Mouse (Mus musculus) midbrain, embryonic 12.5 days (tissue): ENCODE measurements around the gene Ap2b1. TPM values are rescaled to one million over a fixed set of nuclear protein-coding genes. Genes with fewer than 3 reads are reported as not detected.

ENCODE experiments used
- ATAC-seq: fragments of 200-750 bp; cut with Nextera tagmentation; 2 replicates; pipeline ENCODE4 v1.8.0; 2017; ENCODE audit warnings: low read depth, moderate TSS enrichment, moderate library complexity; ENCODE audit not compliant: low FRiP score
- H3K27ac ChIP-seq: fragments of 300-500 bp; sonication (generic); replicated peaks from 2 replicates; pipeline ENCODE4 v1.5.1; 2016; ENCODE audit warnings: mild to moderate bottlenecking
- H3K27me3 ChIP-seq: fragments of 300-500 bp; sonication (generic); 2 replicates; pipeline ENCODE4 v1.6.1; 2016; ENCODE audit warnings: mild to moderate bottlenecking
- H3K36me3 ChIP-seq: fragments of 300-500 bp; sonication (generic); 2 replicates; pipeline ENCODE4 v1.6.1; 2016
- H3K4me1 ChIP-seq: fragments of 300-500 bp; sonication (generic); 2 replicates; pipeline ENCODE4 v1.6.1; 2016
- H3K4me2 ChIP-seq: fragments of 300-500 bp; sonication (generic); replicated peaks from 2 replicates; pipeline ENCODE4 v1.6.1; 2016; ENCODE audit warnings: mild to moderate bottlenecking, moderate library complexity
- H3K4me3 ChIP-seq: fragments of 300-500 bp; sonication (generic); 2 replicates; pipeline ENCODE4 v1.5.1; 2016; ENCODE audit warnings: mild to moderate bottlenecking
- H3K9ac ChIP-seq: fragments of 300-500 bp; sonication (generic); replicated peaks from 2 replicates; pipeline ENCODE4 v1.6.1; 2016; ENCODE audit warnings: mild to moderate bottlenecking, moderate library complexity
- H3K9me3 ChIP-seq: fragments of 300-500 bp; sonication (generic); 2 replicates; pipeline ENCODE4 v1.6.1; 2016; ENCODE audit warnings: mild to moderate bottlenecking
- WGBS: fragments of 180-500 bp; shearing (Covaris S2); methylation state at CpG from one replicate; pipeline ENCODE4 v1.1.7; 2016; 5-methylcytosine and 5-hydroxymethylcytosine counted together
- polyA plus RNA-seq: library from polyadenylated mRNA; unstranded; fragments of >200 nt; fragmentation: Nextera tagmentation; extraction: Ambion mirVana; gene quantifications from 2 replicates; pipeline ENCODE4 v1.2.1, GENCODE M21; 2016

Ap2b1 gene
- polyA plus RNA-seq, 1 experiment from 2014 or later, result 107 TPM

DNA sequence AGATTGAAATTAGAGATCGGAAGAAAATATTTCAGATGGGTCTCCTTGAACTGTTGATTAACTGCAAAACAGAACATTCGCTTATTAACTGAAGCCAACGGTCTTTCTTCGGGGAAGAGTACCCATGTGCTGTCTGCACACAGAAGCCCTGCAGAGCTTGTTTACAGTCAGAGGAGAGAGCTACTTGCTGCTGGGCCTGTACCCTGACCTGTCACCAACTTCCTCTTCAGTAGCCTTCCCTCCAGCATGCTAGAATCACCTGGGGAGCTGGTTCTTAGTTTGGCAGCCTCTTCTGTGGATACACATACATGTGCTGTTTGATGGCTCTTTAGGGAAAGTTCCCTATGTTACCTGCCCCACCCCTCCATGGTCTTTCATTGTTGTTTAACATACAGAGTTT, 13.2 kb upstream of the Ap2b1 start:
- no peak for ATAC-seq
- Histone ChIP-seq H3K27ac (no peak overlapping the region), H3K9ac (no peak overlapping the region), H3K4me1 (no peaks in the 10 kb centered on the region), H3K9me3 (no peaks in the 10 kb centered on the region), H3K4me3 (no peak overlapping the region), H3K27me3 (no peaks in the 10 kb centered on the region), H3K36me3 (no peaks in the 10 kb centered on the region), H3K4me2 (no peak overlapping the region)
- WGBS, result 92% methylated on average over 4 of the region's 4 CpGs

DNA sequence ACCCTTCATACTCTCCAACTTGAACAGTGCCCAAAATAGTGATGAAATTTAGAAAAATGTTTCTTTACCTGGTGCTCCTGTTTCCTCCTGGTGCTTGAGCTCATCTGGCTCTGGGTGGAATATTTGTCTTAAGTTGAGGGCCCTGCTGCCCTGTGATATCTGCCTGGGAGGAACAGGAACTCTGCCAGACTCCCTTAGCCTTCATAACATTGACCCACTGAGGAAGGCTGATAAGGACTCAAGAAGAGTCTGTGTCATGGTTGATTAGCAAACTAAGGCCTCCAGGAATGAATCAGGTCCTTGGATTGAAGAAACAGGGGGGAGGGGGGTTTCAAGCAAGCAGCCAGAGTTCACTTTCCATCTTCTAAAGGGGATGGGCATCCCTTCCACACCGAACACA, 12.3 kb upstream of the Ap2b1 start, which contains the start of gene Slfn14:
TSS of gene Slfn14 (minus strand) at position 161 of the 400 bp plus-strand sequence.
- peaks cover 5% of the 10 kb centered on the region; the same call in 1 of the 2 replicates for H3K4me1 ChIP-seq
- no peak within 1 kb of the TSS for H3K9ac ChIP-seq
- H3K27me3 ChIP-seq, result no peaks in the 10 kb centered on the region
- H3K4me3 ChIP-seq, result no peak within 1 kb of the TSS
- no peak within 1 kb of the TSS for H3K4me2 ChIP-seq
- no peaks in the 10 kb centered on the region for H3K9me3 ChIP-seq
- no peak within 1 kb of the TSS for H3K27ac ChIP-seq
- no peak for ATAC-seq
- no peaks in the 10 kb centered on the region for H3K36me3 ChIP-seq
- 93% methylated on average over 1 of the region's 1 CpGs for WGBS

DNA sequence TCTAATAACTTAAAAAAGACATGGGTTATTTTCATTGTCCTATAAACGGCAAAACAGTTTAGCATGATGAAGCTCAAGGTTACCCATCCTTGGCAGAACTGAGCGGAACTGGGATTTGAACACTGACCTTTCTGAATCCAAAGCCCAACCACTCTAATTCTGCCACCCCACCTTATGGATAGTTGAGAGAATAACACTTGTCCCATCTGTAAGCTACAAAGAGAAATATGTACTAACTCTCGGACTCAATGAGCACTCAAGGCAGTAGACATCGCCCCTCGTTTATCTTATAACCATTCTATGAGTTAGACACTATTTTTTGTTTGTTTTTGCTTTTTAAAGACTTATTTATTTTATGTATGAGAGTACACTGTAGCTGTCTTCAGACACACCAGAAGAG, 9.8 kb upstream of the Ap2b1 start:
- Histone ChIP-seq H3K9me3 (no peaks in the 10 kb centered on the region), H3K27me3 (no peaks in the 10 kb centered on the region), H3K4me3 (no peak overlapping the region), H3K4me1 (peaks cover 18% of the 10 kb centered on the region), H3K36me3 (no peaks in the 10 kb centered on the region), H3K27ac (no peak overlapping the region), H3K9ac (no peak overlapping the region), H3K4me2 (no peak overlapping the region)
- no peak for ATAC-seq
- 92% methylated on average over 5 of the region's 5 CpGs for WGBS

DNA sequence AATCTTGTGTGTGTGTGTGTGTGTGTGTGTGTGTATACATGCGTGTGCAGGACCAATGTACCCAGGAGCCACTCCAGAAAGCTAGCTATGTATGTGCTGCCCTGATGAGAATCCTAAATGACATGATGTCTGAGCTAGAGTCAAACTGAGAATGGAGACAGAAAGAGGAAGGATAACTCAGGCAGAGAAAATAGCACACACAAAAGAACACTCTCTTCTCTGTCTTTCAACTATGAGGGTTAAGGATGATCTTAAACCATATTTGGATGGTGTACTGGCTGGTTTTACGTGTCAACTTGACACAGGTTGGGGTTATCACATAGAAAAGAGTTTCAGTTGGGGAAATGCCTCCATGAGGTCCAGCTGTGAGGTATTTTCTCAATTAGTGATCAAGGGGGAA, 9.2 kb upstream of the Ap2b1 start:
- no peaks in the 10 kb centered on the region for H3K9me3 ChIP-seq
- no peak overlapping the region for H3K4me2 ChIP-seq
- no peak for ATAC-seq
- H3K36me3 ChIP-seq, result no peaks in the 10 kb centered on the region
- no peak overlapping the region for H3K27ac ChIP-seq
- H3K4me1 ChIP-seq, result peaks cover 18% of the 10 kb centered on the region
- H3K27me3 ChIP-seq, result no peaks in the 10 kb centered on the region
- 87% methylated on average over 2 of the region's 2 CpGs for WGBS
- no peak overlapping the region for H3K4me3 ChIP-seq
- H3K9ac ChIP-seq, result no peak overlapping the region

- Histone ChIP-seq H3K9ac (peak overlapping the region; percentile 76), H3K36me3 (peaks cover 14% of the 10 kb centered on the region), H3K9me3 (no peaks in the 10 kb centered on the region), H3K4me2 (peak overlapping the region; percentile 74), H3K27ac (peak overlapping the region; percentile 78), H3K27me3 (no peaks in the 10 kb centered on the region), H3K4me3 (peak overlapping the region; percentile 68), H3K4me1 (peaks cover 22% of the 10 kb centered on the region)
- ATAC-seq, result peak; percentile 99
- WGBS, result under 1% methylated on average over 38 of the region's 38 CpGs
These were observed 7.2 kb upstream of the Ap2b1 start for GRCm38 (mm10) chr11:83291375-83292250.

- H3K4me1 ChIP-seq, result peaks cover 25% of the 10 kb centered on the region
- no peaks in the 10 kb centered on the region for H3K27me3 ChIP-seq
- H3K4me3 ChIP-seq, result peak overlapping the region; percentile 68
- WGBS, result 2% methylated on average over 5 of the region's 5 CpGs
- H3K27ac ChIP-seq, result 0 out of 2 replicates have a peak overlapping the region, but pooled peaks have one; percentile 61
- H3K36me3 ChIP-seq, result peaks cover 15% of the 10 kb centered on the region
- no peak for ATAC-seq
- H3K4me2 ChIP-seq, result peak overlapping the region; percentile 74
- H3K9ac ChIP-seq, result peak overlapping the region; percentile 76
- no peaks in the 10 kb centered on the region for H3K9me3 ChIP-seq
These were observed 6.6 kb upstream of the Ap2b1 start for GRCm38 (mm10) chr11:83292251-83292587.

- 94% methylated on average over 1 of the region's 1 CpGs for WGBS
- Histone ChIP-seq H3K27me3 (no peaks in the 10 kb centered on the region), H3K9me3 (no peaks in the 10 kb centered on the region), H3K36me3 (peaks cover 15% of the 10 kb centered on the region), H3K27ac (no peak overlapping the region), H3K4me1 (peaks cover 33% of the 10 kb centered on the region), H3K9ac (peak overlapping the region; percentile 76), H3K4me2 (peak overlapping the region; percentile 74), H3K4me3 (peak overlapping the region; percentile 68)
- no peak for ATAC-seq
These were observed 5.6 kb upstream of the Ap2b1 start for GRCm38 (mm10) chr11:83293182-83293581.

- no peaks in the 10 kb centered on the region for H3K27me3 ChIP-seq
- H3K9ac ChIP-seq, result no peak overlapping the region
- no peak for ATAC-seq
- no peak overlapping the region for H3K4me3 ChIP-seq
- H3K27ac ChIP-seq, result no peak overlapping the region
- H3K9me3 ChIP-seq, result no peaks in the 10 kb centered on the region
- peaks cover 35% of the 10 kb centered on the region for H3K4me1 ChIP-seq
- H3K36me3 ChIP-seq, result peaks cover 15% of the 10 kb centered on the region
- H3K4me2 ChIP-seq, result peak overlapping the region; percentile 74; the same call in 1 of the 2 replicates
- WGBS, result 83% methylated on average over 2 of the region's 2 CpGs
These were observed 4.7 kb upstream of the Ap2b1 start for GRCm38 (mm10) chr11:83294133-83294532.

DNA sequence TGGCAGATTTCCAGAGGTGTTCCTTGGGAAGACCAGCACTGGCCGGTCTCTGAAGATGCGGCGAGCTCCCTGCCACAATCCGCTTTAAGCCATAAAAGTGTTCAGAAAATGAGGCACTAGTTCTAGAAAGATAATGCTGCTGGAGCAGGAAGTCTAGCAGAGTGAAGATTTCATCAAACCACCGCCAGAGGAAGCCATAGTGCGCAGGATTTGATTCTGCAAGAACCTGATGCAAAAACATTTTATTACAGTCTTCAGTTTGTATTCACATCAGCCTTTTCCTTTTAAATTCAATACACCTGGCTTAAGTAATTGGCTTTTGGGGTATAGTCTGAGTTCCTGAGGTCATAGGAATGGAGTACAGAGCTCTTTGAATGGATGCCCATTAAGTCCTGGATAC, 1.0 kb upstream of the Ap2b1 start:
- H3K36me3 ChIP-seq, result peaks cover 15% of the 10 kb centered on the region
- no peak for ATAC-seq
- H3K4me3 ChIP-seq, result peak overlapping the region; percentile 81
- peak overlapping the region; percentile 72 for H3K9ac ChIP-seq
- no peaks in the 10 kb centered on the region for H3K27me3 ChIP-seq
- WGBS, result 78% methylated on average over 6 of the region's 6 CpGs
- H3K4me2 ChIP-seq, result peak overlapping the region; percentile 64
- H3K4me1 ChIP-seq, result peaks cover 29% of the 10 kb centered on the region
- H3K9me3 ChIP-seq, result no peaks in the 10 kb centered on the region
- H3K27ac ChIP-seq, result no peak overlapping the region

- no peak overlapping the region for H3K27ac ChIP-seq
- 96% methylated on average over 9 of the region's 9 CpGs for WGBS
- H3K9ac ChIP-seq, result no peak overlapping the region
- peaks cover 31% of the 10 kb centered on the region for H3K4me1 ChIP-seq
- no peaks in the 10 kb centered on the region for H3K27me3 ChIP-seq
- no peak for ATAC-seq
- peaks cover 15% of the 10 kb centered on the region for H3K36me3 ChIP-seq
- H3K9me3 ChIP-seq, result no peaks in the 10 kb centered on the region
- H3K4me2 ChIP-seq, result no peak overlapping the region
- no peak overlapping the region for H3K4me3 ChIP-seq
These were observed 900 bp downstream of the Ap2b1 start for GRCm38 (mm10) chr11:83299724-83300123.

DNA sequence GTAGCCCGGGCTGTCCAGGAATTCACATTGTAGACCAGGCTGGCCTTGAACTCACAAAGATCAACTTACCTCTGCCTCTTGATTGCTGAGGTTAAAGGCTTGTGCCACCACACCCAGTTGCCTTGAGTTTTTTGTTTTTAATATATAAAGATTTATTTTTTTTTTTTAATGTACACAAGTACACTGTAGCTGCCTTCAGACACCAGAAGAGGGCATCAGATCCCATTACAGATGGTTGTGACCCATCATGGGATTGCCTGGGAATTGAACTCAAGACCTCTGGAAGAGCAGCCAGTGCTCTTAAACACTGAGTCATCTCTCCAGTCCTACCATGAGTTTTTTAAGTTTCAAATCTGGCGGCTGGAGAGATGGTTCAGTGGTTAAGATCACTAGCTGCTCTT, 2.6 kb downstream of the Ap2b1 start:
- 63% methylated on average over 2 of the region's 2 CpGs for WGBS
- Histone ChIP-seq H3K9me3 (no peaks in the 10 kb centered on the region), H3K9ac (no peak overlapping the region), H3K4me2 (no peak overlapping the region), H3K4me3 (no peak overlapping the region), H3K4me1 (peaks cover 31% of the 10 kb centered on the region), H3K36me3 (peaks cover 4% of the 10 kb centered on the region), H3K27me3 (no peaks in the 10 kb centered on the region), H3K27ac (no peak overlapping the region)
- no peak for ATAC-seq

DNA sequence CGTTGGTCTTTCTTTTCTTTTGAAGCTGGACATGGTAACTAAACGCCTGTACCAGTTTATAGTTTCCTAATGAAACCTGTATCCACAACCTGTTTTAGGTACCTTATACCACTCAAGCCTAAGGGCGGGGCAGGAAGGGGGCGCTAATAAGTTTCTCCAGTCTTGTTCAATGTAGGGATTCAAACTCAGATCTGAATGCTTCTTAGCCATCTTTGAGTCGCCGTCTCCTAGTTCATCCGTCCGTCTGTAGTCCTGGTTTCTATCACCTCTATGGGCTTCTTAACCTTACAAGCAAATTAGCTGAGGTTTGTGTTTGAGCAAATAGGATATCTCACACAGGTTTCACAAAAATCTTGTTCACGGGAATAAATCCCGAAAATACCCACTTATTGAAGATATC, 3.3 kb downstream of the Ap2b1 start:
- 0 out of 2 replicates have a peak overlapping the region, but pooled peaks have one; percentile 24 for H3K9ac ChIP-seq
- no peaks in the 10 kb centered on the region for H3K27me3 ChIP-seq
- no peaks in the 10 kb centered on the region for H3K36me3 ChIP-seq
- H3K9me3 ChIP-seq, result no peaks in the 10 kb centered on the region
- H3K4me3 ChIP-seq, result peak overlapping the region; percentile 75
- ATAC-seq, result no peak
- H3K4me2 ChIP-seq, result peak overlapping the region; percentile 69
- H3K27ac ChIP-seq, result peak overlapping the region; percentile 93
- 4% methylated on average over 10 of the region's 10 CpGs for WGBS
- H3K4me1 ChIP-seq, result peaks cover 29% of the 10 kb centered on the region
